Mouse (Mus musculus): ENCODE data around the gene Olfr573-ps1.

DNA sequence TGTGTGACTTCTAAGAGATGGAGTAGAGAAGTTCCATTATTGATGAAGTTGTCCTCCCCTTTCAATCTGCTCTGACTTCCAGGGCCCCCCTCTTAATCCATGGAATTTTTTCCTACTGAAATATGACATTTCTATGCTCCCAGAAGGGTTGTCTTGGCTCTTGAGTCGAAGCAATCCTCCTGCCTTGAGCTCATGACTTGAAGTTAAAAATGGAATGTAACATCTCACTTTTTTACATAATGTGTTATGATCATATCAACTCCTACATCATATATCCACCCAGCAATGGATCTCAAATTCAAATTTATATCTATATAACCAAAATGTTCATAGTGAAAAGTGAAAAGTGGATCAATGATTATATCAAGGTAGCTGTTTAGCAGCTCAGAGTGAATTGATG, 32.0 kb upstream of the Olfr573-ps1 start:
- TF ChIP-seq GATA1 (IDR thresholded peaks at IDR 0.05; ENCODE audit: low read length), result no peak
- no peak for TF ChIP-seq TAL1 (IDR thresholded peaks at IDR 0.05; ENCODE audit: low read length)
